Mouse (Mus musculus) granulocyte monocyte progenitor cell, adult 5-6 weeks (primary cell): ENCODE measurements around the gene 1700066M21Rik. TPM values are rescaled to one million over a fixed set of nuclear protein-coding genes. Genes with fewer than 3 reads are reported as not detected.

Source experiments
- ATAC-seq: replicated peaks from 2 replicates; pipeline ENCODE4 v1.8.0; 2016; ENCODE audit warnings: mild to moderate bottlenecking, moderate TSS enrichment, inconsistent platforms; ENCODE audit not compliant: poor library complexity, severe bottlenecking
- total RNA-seq, 2 experiments: library from RNA; stranded (forward) in 1 of 2; stranded (reverse) in 1 of 2; fragments of 200-712, 200-1000 nt in 1 of 2; fragments of >200 nt in 1 of 2; fragmentation: Nextera tagmentation in 1 of 2; gene quantifications; 2 replicates each; pipeline ENCODE4 v1.2.3; 2014 to 2017

The 1700066M21Rik gene
- total RNA-seq, 2 experiments from 2014 or later: 7.5 to 17.8 TPM

- ATAC-seq: no peak
These were observed 13.8 kb downstream of the 1700066M21Rik start for GRCm38 (mm10) chr1:57390993-57391790.

- ATAC-seq: peak; percentile 25
These were observed 15.0 kb downstream of the 1700066M21Rik start for GRCm38 (mm10) chr1:57392417-57392816.

- peak; percentile 90 for ATAC-seq
These were observed 16.6 kb downstream of the 1700066M21Rik start for GRCm38 (mm10) chr1:57394051-57394450.

- ATAC-seq: no peak
These were observed 22.9 kb downstream of the 1700066M21Rik start for GRCm38 (mm10) chr1:57400321-57400720.

- no peak for ATAC-seq
These were observed 23.5 kb downstream of the 1700066M21Rik start for GRCm38 (mm10) chr1:57400877-57401276.

GRCm38 (mm10) chr1:57402116-57402515, 24.7 kb downstream of the 1700066M21Rik start:
- no peak for ATAC-seq

- ATAC-seq: peak; percentile 94
These were observed 29.0 kb downstream of the 1700066M21Rik start, which contains the start of the genes Maip1 and Tyw5 for GRCm38 (mm10) chr1:57406187-57407151. Maip1 (plus strand) TSS chr1:57406328. Tyw5 (minus strand) TSS chr1:57407101.

- no peak for ATAC-seq
These were observed 31.6 kb downstream of the 1700066M21Rik start for GRCm38 (mm10) chr1:57408994-57409393.

- ATAC-seq: no peak
These were observed 36.0 kb downstream of the 1700066M21Rik start for GRCm38 (mm10) chr1:57413397-57413796.

- ATAC-seq: no peak
These were observed 46.3 kb downstream of the 1700066M21Rik start for GRCm38 (mm10) chr1:57423696-57424095.

- peak; percentile 85 for ATAC-seq
These were observed 51.2 kb downstream of the 1700066M21Rik start for GRCm38 (mm10) chr1:57428368-57429308.

- ATAC-seq: peak; percentile 70
These were observed 52.5 kb downstream of the 1700066M21Rik start for GRCm38 (mm10) chr1:57429786-57430483.

- ATAC-seq: no peak
These were observed 55.7 kb downstream of the 1700066M21Rik start for GRCm38 (mm10) chr1:57433141-57433540.

Other genes with a start within 250 kb of the 1700066M21Rik start
- gene Maip1, start 28.7 kb downstream of the 1700066M21Rik start, total RNA-seq (2014; fragmentation: Nextera tagmentation): 10.2 and 11.4 TPM in 2 replicates
- 11.2 and 11.6 TPM in 2 replicates for gene Maip1, start 28.7 kb downstream of the 1700066M21Rik start, total RNA-seq (2017)
- 18.5 and 22.7 TPM in 2 replicates for gene Tyw5, start 29.5 kb downstream of the 1700066M21Rik start, total RNA-seq (2014; fragmentation: Nextera tagmentation)
- 17.7 and 40.9 TPM in 2 replicates for gene Tyw5, start 29.5 kb downstream of the 1700066M21Rik start, total RNA-seq (2017)